Mouse (Mus musculus) brown adipose tissue, adult 24 weeks (tissue): ENCODE data around the gene Npcd. TPM values are rescaled to one million over a fixed set of nuclear protein-coding genes. Genes with fewer than 3 reads are reported as not detected.

Experiments used
- H3K27ac ChIP-seq: fragments of 200-500 bp; replicated peaks from 2 replicates; pipeline ENCODE4 v1.5.1; 2012; ENCODE audit warnings: low read depth, mild to moderate bottlenecking, low read length
- H3K4me1 ChIP-seq: fragments of 200-500 bp; 2 replicates; pipeline ENCODE4 v1.6.1; 2012; ENCODE audit warnings: low read length, mixed read lengths; ENCODE audit not compliant: control insufficient read depth, insufficient read depth, insufficient read length
- H3K4me3 ChIP-seq: fragments of 200-500 bp; 2 replicates; pipeline ENCODE4 v1.5.1; 2012; ENCODE audit warnings: low read depth, mild to moderate bottlenecking, low read length, moderate library complexity; ENCODE audit not compliant: insufficient read depth
- polyA plus RNA-seq: library from polyadenylated mRNA; stranded (reverse); fragments of >200 nt; gene quantifications from 2 replicates; pipeline ENCODE4 v1.2.4, GENCODE M21; 2012; ENCODE audit not compliant: missing spikeins, insufficient read depth, insufficient read length

Npcd gene
- polyA plus RNA-seq, 1 experiment: not detected

- no peaks in the 10 kb centered on the region for H3K4me1 ChIP-seq
Measured at GRCm38 (mm10) chr15:79800701-79801100, 33.3 kb downstream of the Npcd start.

GRCm38 (mm10) chr15:79798591-79798990 lies 35.4 kb downstream of the Npcd start:
- H3K27ac ChIP-seq: no peak overlapping the region
- 0 out of 2 replicates have a peak, but pooled peaks cover 2% of the 10 kb centered on the region for H3K4me1 ChIP-seq

More at GRCm38 (mm10) chr15:79800701-79801100, 33.3 kb downstream of the Npcd start:
- Histone ChIP-seq H3K27ac (no peak overlapping the region), H3K4me3 (no peak overlapping the region)

DNA sequence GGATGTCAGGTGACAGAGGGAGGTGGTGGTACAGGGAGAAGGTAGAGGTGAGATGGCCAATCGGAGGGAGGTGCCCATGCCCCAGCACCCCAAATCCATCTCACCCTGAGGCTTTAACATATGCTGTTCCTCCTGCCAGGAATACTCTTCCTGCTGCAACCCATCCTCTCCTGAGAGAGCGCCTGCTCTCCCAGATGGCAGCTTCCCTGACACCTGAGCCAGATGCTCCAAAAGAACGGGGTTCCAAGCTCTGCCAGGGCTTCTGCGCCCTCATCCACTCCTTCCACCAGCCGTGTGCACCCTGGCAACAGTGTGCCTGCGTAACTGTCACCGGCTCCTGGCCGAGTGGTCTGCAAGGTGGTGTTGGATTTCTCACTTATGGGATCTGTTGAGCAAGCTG lies 36.4 kb downstream of the Npcd start:
- Histone ChIP-seq H3K4me3 (no peak overlapping the region), H3K4me1 (0 out of 2 replicates have a peak, but pooled peaks cover 2% of the 10 kb centered on the region), H3K27ac (no peak overlapping the region)

More at GRCm38 (mm10) chr15:79798591-79798990, 35.4 kb downstream of the Npcd start:
- H3K4me3 ChIP-seq: no peak overlapping the region

GRCm38 (mm10) chr15:79797096-79797495 lies 36.9 kb downstream of the Npcd start:
- H3K27ac ChIP-seq: no peak overlapping the region
- H3K4me1 ChIP-seq: 0 out of 2 replicates have a peak, but pooled peaks cover 2% of the 10 kb centered on the region
- H3K4me3 ChIP-seq: no peak overlapping the region

GRCm38 (mm10) chr15:79796256-79796655 lies 37.8 kb downstream of the Npcd start:
- no peak overlapping the region for H3K4me3 ChIP-seq
- 0 out of 2 replicates have a peak, but pooled peaks cover 2% of the 10 kb centered on the region for H3K4me1 ChIP-seq
- H3K27ac ChIP-seq: no peak overlapping the region

- Histone ChIP-seq H3K27ac (no peak overlapping the region), H3K4me3 (no peak overlapping the region), H3K4me1 (0 out of 2 replicates have a peak, but pooled peaks cover 2% of the 10 kb centered on the region)
Measured at GRCm38 (mm10) chr15:79794173-79794572, 39.9 kb downstream of the Npcd start.

GRCm38 (mm10) chr15:79793076-79793475 lies 41.0 kb downstream of the Npcd start:
- H3K4me1 ChIP-seq: 0 out of 2 replicates have a peak, but pooled peaks cover 2% of the 10 kb centered on the region
- no peak overlapping the region for H3K27ac ChIP-seq
- no peak overlapping the region for H3K4me3 ChIP-seq

DNA sequence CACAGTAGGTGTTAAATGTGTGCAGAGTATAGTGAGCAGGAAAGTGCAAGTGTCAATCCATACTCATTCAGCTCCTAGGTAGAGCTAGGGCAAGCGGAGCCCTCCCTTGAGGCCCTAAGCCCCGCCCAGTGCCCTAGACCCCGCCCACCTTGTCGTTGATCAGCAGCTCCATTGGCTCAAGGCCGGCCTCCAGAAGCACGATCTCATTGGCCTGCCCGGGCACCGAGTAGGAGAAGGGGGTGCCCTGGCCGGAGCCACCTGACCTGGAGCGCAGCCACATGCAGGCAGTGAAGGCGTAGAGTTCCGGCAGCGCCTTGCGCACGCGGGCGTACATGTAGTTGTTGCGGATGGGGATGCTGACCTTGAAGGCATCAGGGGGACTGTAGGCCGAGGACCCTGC lies 41.6 kb downstream of the Npcd start:
- H3K27ac ChIP-seq: no peak overlapping the region
- no peak overlapping the region for H3K4me3 ChIP-seq
- H3K4me1 ChIP-seq: 0 out of 2 replicates have a peak, but pooled peaks cover 2% of the 10 kb centered on the region

DNA sequence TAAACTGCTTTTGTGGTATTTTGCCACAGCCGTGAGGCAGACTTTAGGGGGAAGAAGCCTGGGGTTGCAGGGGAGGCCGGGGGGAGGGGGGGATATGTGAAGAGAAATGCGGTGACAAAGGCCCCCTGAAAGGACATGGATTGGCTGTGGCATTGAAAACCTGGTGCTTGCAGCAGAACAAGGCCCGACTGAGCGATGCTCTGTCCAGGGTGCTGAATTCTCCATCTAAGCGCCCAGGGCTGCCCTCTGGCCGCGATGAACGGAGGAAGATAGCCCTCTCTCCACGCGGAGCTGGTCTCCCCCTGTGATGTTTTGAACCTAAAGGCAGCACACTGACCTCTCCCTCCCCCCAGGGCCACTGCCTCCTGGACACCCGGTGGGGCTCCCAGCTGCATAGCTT lies 42.5 kb downstream of the Npcd start:
- Histone ChIP-seq H3K27ac (no peak overlapping the region), H3K4me3 (no peak overlapping the region), H3K4me1 (0 out of 2 replicates have a peak, but pooled peaks cover 2% of the 10 kb centered on the region)

DNA sequence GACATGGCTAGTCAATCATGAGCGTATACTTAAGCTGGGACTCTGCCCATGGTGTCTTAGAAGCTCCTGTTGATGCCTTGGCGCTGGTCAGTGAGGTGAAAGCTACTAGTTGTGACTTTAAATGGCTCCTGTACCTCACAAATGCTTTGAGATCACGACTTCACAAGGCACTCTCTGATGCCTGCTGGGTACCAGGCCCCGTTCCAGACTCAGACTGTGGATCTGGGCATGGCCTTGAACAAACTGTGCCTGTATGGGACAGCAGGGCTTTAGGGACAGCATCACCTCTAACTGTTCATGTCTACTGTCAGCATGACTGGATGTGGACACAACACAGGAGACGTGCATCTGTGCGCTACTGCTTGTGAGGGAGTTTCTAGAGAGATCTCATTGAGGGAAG lies 43.1 kb downstream of the Npcd start:
- Histone ChIP-seq H3K4me1 (0 out of 2 replicates have a peak, but pooled peaks cover 2% of the 10 kb centered on the region), H3K27ac (no peak overlapping the region), H3K4me3 (no peak overlapping the region)

DNA sequence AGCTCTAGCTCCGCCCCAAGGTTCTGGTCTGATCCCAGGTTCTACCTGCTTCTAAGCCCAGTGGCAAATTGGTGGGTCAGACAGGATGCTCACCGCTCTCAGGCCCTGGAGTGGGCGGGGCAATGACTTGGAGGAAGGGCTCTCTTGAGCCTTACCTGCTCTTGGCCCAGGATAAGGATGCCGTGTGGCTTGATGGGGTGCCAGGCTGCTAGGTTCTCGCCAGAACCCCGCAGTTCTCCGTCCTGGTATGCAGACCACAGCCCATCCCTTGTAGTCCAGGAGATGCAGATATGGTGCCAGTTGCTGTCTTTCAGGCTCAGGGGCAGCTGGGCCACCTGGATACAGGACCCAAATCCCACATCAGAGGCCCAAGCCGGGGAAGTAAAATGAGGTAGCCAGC lies 43.9 kb downstream of the Npcd start:
- Histone ChIP-seq H3K27ac (no peak overlapping the region), H3K4me1 (no peaks in the 10 kb centered on the region), H3K4me3 (no peak overlapping the region)

- H3K27ac ChIP-seq: no peak overlapping the region
- H3K4me3 ChIP-seq: no peak overlapping the region
- no peaks in the 10 kb centered on the region for H3K4me1 ChIP-seq
Measured at GRCm38 (mm10) chr15:79787815-79788214, 46.2 kb downstream of the Npcd start.

DNA sequence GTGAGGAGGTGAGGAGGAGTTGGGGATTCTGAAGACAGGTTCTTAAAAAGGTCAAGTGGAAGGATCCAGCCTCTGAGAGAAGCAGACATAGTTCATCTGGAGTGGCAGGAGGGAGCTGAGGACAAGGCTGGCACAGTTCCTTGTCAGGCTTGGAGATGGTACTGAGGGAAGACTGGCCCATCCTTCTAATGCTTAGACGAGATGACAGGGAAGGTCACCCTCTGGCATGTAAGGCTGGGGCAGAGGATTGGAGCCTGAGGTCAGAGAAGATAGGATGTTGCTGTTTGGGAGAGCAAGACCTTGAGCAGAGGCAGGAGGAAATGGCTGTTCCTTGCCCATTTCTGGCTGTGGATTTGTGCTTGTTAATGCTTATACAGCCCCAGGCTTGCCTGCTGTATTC lies 49.0 kb downstream of the Npcd start:
- H3K27ac ChIP-seq: no peak overlapping the region
- H3K4me3 ChIP-seq: no peak overlapping the region
- H3K4me1 ChIP-seq: no peaks in the 10 kb centered on the region

DNA sequence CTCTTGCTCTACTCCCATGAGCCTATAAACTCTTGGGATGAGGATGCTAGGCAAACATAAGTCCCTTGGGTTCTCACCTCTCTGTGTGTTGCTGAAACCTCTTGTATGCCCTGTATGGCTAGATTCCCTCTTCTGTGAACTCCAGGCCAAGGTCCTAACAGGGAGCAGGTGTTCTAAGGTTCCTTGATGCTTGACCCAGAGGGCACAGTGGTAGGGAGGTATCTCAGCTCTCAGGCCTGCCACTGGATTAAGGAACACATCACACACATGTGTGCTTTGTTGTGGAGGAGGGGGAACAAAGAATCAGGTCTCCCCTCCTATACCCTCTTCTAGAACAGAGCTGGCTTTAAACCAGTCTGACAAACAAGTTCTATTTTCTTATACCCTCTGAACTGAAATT lies 56.3 kb downstream of the Npcd start, which contains the start of gene Dnal4:
Dnal4 (minus strand) TSS at position 101 of the 400 bp plus-strand sequence.
- Histone ChIP-seq H3K27ac (no peak within 1 kb of the TSS), H3K4me1 (no peaks in the 10 kb centered on the region), H3K4me3 (no peak within 1 kb of the TSS)

- Histone ChIP-seq H3K4me1 (no peaks in the 10 kb centered on the region), H3K4me3 (no peak overlapping the region), H3K27ac (no peak overlapping the region)
Measured at GRCm38 (mm10) chr15:79775662-79776061, 58.4 kb downstream of the Npcd start.
